Mouse (Mus musculus) right cerebral cortex, postnatal 4 days (tissue): ENCODE measurements around the gene Myo1h.

Experiments used
- DNase-seq: peaks from one replicate; pipeline ENCODE4 v3.0.0-alpha.2; 2022

The Myo1h gene

GRCm38 (mm10) chr5:114360968-114361367, 72.0 kb downstream of the Myo1h start:
- DNase-seq, result no peak

GRCm38 (mm10) chr5:114365043-114365752, 76.2 kb downstream of the Myo1h start:
- no peak for DNase-seq

GRCm38 (mm10) chr5:114368121-114368520, 79.2 kb downstream of the Myo1h start:
- no peak for DNase-seq

- no peak for DNase-seq
Observed at GRCm38 (mm10) chr5:114368803-114369496, 80.0 kb downstream of the Myo1h start.

GRCm38 (mm10) chr5:114369921-114370320, 81.0 kb downstream of the Myo1h start:
- no peak for DNase-seq

GRCm38 (mm10) chr5:114370371-114370776, 81.4 kb downstream of the Myo1h start:
- DNase-seq, result no peak

- no peak for DNase-seq
Observed at GRCm38 (mm10) chr5:114371331-114371730, 82.4 kb downstream of the Myo1h start.

GRCm38 (mm10) chr5:114371731-114372473, 82.9 kb downstream of the Myo1h start:
- DNase-seq, result no peak

- no peak for DNase-seq
Observed at GRCm38 (mm10) chr5:114372565-114372964, 83.6 kb downstream of the Myo1h start.

- DNase-seq, result no peak
Observed at GRCm38 (mm10) chr5:114373174-114373573, 84.2 kb downstream of the Myo1h start.

GRCm38 (mm10) chr5:114373581-114373980, 84.6 kb downstream of the Myo1h start:
- no peak for DNase-seq

GRCm38 (mm10) chr5:114374409-114375213, 85.6 kb downstream of the Myo1h start:
- DNase-seq, result no peak

GRCm38 (mm10) chr5:114378177-114378920, 89.4 kb downstream of the Myo1h start:
- DNase-seq, result no peak

- DNase-seq, result no peak
Observed at GRCm38 (mm10) chr5:114378936-114379335, 90.0 kb downstream of the Myo1h start.

- no peak for DNase-seq
Observed at GRCm38 (mm10) chr5:114379763-114380162, 90.8 kb downstream of the Myo1h start.

- peak; percentile 90 for DNase-seq
Observed at GRCm38 (mm10) chr5:114380209-114381012, 91.4 kb downstream of the Myo1h start, which contains the start of the genes Kctd10 and Ube3b. TSS of gene Kctd10 (minus strand) at chr5:114380508. TSS of gene Ube3b (plus strand) at chr5:114380607.

- DNase-seq, result no peak
Observed at GRCm38 (mm10) chr5:114381013-114381351, 92.0 kb downstream of the Myo1h start.

GRCm38 (mm10) chr5:114383184-114383904, 94.4 kb downstream of the Myo1h start:
- DNase-seq, result peak; percentile 57

- DNase-seq, result no peak
Observed at GRCm38 (mm10) chr5:114384448-114384847, 95.5 kb downstream of the Myo1h start.

- no peak for DNase-seq
Observed at GRCm38 (mm10) chr5:114393169-114393568, 104.2 kb downstream of the Myo1h start.
